In genomic region chr10:79778006-79778405, GRCm38 (mm10) we compare ENCODE assay signal across 9 mouse cellular contexts. TPM values are rescaled to one million over a fixed set of nuclear protein-coding genes. Genes with fewer than 3 reads are reported as not detected.
DNase-seq lines count a peak whose midpoint lies in the region; ATAC-seq lines count a peak whose summit lies in the region.
"Had no signal": no experiment of that assay in that cellular context is flagged by ENCODE, and none has a peak within 500 bp of the region (broad histone marks: within the 10 kb centered on the region; RNA-seq: fewer than 3 reads in every experiment).

No protein-coding gene starts in this region.

- H3K4me1 ChIP-seq in lung, embryonic 15.5 days: peaks cover 44% of the 10 kb centered on the region

- H3K9ac ChIP-seq in lung, embryonic 15.5 days: peak overlapping the region; percentile 58

- ATAC-seq in lung, embryonic 15.5 days (ENCODE audit: borderline replicate concordance, extremely low read depth, low FRiP score, low TSS enrichment): peak; percentile 33

- peaks cover 26% of the 10 kb centered on the region; the same call in 1 of the 2 replicates for H3K27me3 ChIP-seq in lung, embryonic 15.5 days

- WGBS in lung, embryonic 15.5 days: 5% methylated on average over 15 of the region's 15 CpGs

- H3K27ac ChIP-seq in lung, embryonic 15.5 days: peak overlapping the region; percentile 81

- no peaks in the 10 kb centered on the region for H3K9me3 ChIP-seq in lung, embryonic 15.5 days

- no peaks in the 10 kb centered on the region for H3K36me3 ChIP-seq in lung, embryonic 15.5 days

- peak; percentile 88 for DNase-seq in left cerebral cortex, postnatal 4 days
- no peak for DNase-seq in left cerebral cortex, postnatal 14 days (ENCODE audit: low spot score in 2 of 2)
- peak; percentile 67 to 80 for DNase-seq in cerebellum, postnatal 14 days
- DNase-seq in heart, postnatal 10 days: peak; percentile 71 to 72
- DNase-seq in urinary bladder, postnatal 4 days (ENCODE audit: low spot score in 2 of 2): peak; percentile 67 to 70
- no peak for DNase-seq in spleen, postnatal 14 days (ENCODE audit: low spot score in 2 of 2)
- DNase-seq in frontal cortex, postnatal 36 days (ENCODE audit: low spot score in 2 of 2): no peak

- H3K4me3 ChIP-seq in lung, embryonic 15.5 days: peak overlapping the region; percentile 54

- H3K4me2 ChIP-seq in lung, embryonic 15.5 days: peak overlapping the region; percentile 88

- intact Hi-C loops in left cerebral cortex, postnatal 4 days (cut with DNase I): no loop called here
- intact Hi-C loops in left cerebral cortex, postnatal 14 days (cut with DNase I): loop anchor here (5.0 kb wide), 1 partner anchor 34 kb away; no protein-coding TSS in a partner anchor
- intact Hi-C loops in heart, postnatal 10 days (cut with DNase I): no loop called here

RNA-seq across cellular contexts. Expression of gene Fstl3, which starts 0.9 kb away (rescaled TPM):
- 1 to 10 TPM; 2.5 to 3.2 TPM for total RNA-seq in left cerebral cortex, postnatal 4 days (2021)
- total RNA-seq in left cerebral cortex, postnatal 14 days (2021): 1 to 10 TPM; 1.7 to 2.2 TPM
- total RNA-seq in heart, postnatal 10 days (2021): 1 to 10 TPM; 5.8 to 7.4 TPM
- 19.2 and 20.5 TPM in 2 replicates for polyA plus RNA-seq in lung, embryonic 15.5 days (2015; fragmentation: Nextera tagmentation; extraction: Ambion mirVana)

RNA-seq across cellular contexts. Expression of gene Rnf126, which starts 11.3 kb away (rescaled TPM):
- 10 to 100 TPM; 85.0 to 95.3 TPM for total RNA-seq in left cerebral cortex, postnatal 4 days (2021)
- 10 to 100 TPM; 95.4 to 97.1 TPM for total RNA-seq in left cerebral cortex, postnatal 14 days (2021)
- total RNA-seq in heart, postnatal 10 days (2021): 10 to 100 TPM; 31.8 to 34.4 TPM
- polyA plus RNA-seq in lung, embryonic 15.5 days (2015; fragmentation: Nextera tagmentation; extraction: Ambion mirVana): 89.7 and 91.3 TPM in 2 replicates

RNA-seq across cellular contexts. Expression of gene Prss57, which starts 12.8 kb away (rescaled TPM):
- total RNA-seq in left cerebral cortex, postnatal 4 days (2021): under 1 TPM in 1 of 2 experiments, not detected in 1; 0.52 TPM
- total RNA-seq in left cerebral cortex, postnatal 14 days (2021): 1 to 10 TPM in 1 of 2 experiments, under 1 TPM in 1; 0.17 to 1.1 TPM
- not detected for total RNA-seq in heart, postnatal 10 days (2021)
- polyA plus RNA-seq in lung, embryonic 15.5 days (2015; fragmentation: Nextera tagmentation; extraction: Ambion mirVana): 0.40 and 1.9 TPM in 2 replicates

RNA-seq across cellular contexts. Expression of gene Palm, which starts 15.4 kb away (rescaled TPM):
- 100 to 1,000 TPM; 404 to 409 TPM for total RNA-seq in left cerebral cortex, postnatal 4 days (2021)
- total RNA-seq in left cerebral cortex, postnatal 14 days (2021): 100 to 1,000 TPM; 398 to 410 TPM
- 100 to 1,000 TPM in 1 of 2 experiments, 10 to 100 TPM in 1; 90.8 to 103 TPM for total RNA-seq in heart, postnatal 10 days (2021)
- polyA plus RNA-seq in lung, embryonic 15.5 days (2015; fragmentation: Nextera tagmentation; extraction: Ambion mirVana): 61.3 and 63.7 TPM in 2 replicates

RNA-seq across cellular contexts. Expression of gene Fgf22, which starts 23.1 kb away (rescaled TPM):
- 1 to 10 TPM; 1.3 to 1.7 TPM for total RNA-seq in left cerebral cortex, postnatal 4 days (2021)
- 1 to 10 TPM; 1.4 to 2.1 TPM for total RNA-seq in left cerebral cortex, postnatal 14 days (2021)
- not detected for total RNA-seq in heart, postnatal 10 days (2021)
- 0.12 and 0.30 TPM in 2 replicates for polyA plus RNA-seq in lung, embryonic 15.5 days (2015; fragmentation: Nextera tagmentation; extraction: Ambion mirVana)
- total RNA-seq: hematopoietic stem cell, adult 5-6 weeks had no signal

Comparison
In these comparisons a context has a peak if more than half of its experiments do, and no peak if none do; other contexts are left out.
1. DNase-seq: peak in left cerebral cortex, postnatal 4 days (single experiment), cerebellum, postnatal 14 days (2 of 2), heart, postnatal 10 days (2 of 2) and urinary bladder, postnatal 4 days (2 of 2); none in left cerebral cortex, postnatal 14 days (0 of 2), spleen, postnatal 14 days (0 of 2) and frontal cortex, postnatal 36 days (0 of 2).